Mouse (Mus musculus) E14TG2a.4 (cell line): ENCODE data around the gene Mybph.

Source experiments
- CTCF ChIP-seq: conservative IDR thresholded peaks from 2 replicates; pipeline ENCODE4 v1.5.1; 2014; ENCODE audit warnings: low read length
- POU5F1 ChIP-seq: IDR thresholded peaks from 2 replicates; pipeline ENCODE4 v1.6.1; 2014; ENCODE audit warnings: low read length, borderline replicate concordance

GRCm38 (mm10) chr1:134231681-134232080 lies 38.4 kb downstream of the Mybph start:
- TF ChIP-seq CTCF (no peak), POU5F1 (no peak)
